Mouse (Mus musculus): ENCODE measurements around the gene Imp4. TPM values are rescaled to one million over a fixed set of nuclear protein-coding genes. Genes with fewer than 3 reads are reported as not detected.

Imp4 gene
- 89.4 and 102 TPM in 2 replicates for polyA plus RNA-seq (2014; fragmentation: Nextera tagmentation; extraction: Ambion mirVana)

GRCm38 (mm10) chr1:34439215-34439960 lies at the start of gene Imp4, which contains the start of gene Ccdc115:
Imp4 (plus strand) TSS chr1:34439851.
Ccdc115 (minus strand) TSS chr1:34439672.
- Histone ChIP-seq H3K36me3 (ENCODE audit: control insufficient read depth, insufficient read depth, low read length) (peaks cover 28% of the 10 kb centered on the region), H3K9ac (ENCODE audit: low read depth, low read length) (peak within 1 kb of the TSS; percentile 76), H3K4me3 (ENCODE audit: low read length) (peak within 1 kb of the TSS; percentile 75), H3K4me2 (replicated peaks; ENCODE audit: low read depth, low read length) (peak within 1 kb of the TSS; percentile 68), H3K4me1 (ENCODE audit: control insufficient read depth, insufficient read depth, low read length) (peaks cover 9% of the 10 kb centered on the region), H3K27me3 (ENCODE audit: control insufficient read depth, insufficient read depth, low read length) (no peaks in the 10 kb centered on the region), H3K27ac (ENCODE audit: low read depth, low read length) (peak within 1 kb of the TSS; percentile 62), H3K9me3 (ENCODE audit: control insufficient read depth, low read length) (no peaks in the 10 kb centered on the region)
- ATAC-seq (ENCODE audit: low FRiP score, low TSS enrichment): peak; percentile 95
- WGBS: under 1% methylated on average over 48 of the region's 48 CpGs

- WGBS: 90% methylated on average over 4 of the region's 4 CpGs
- Histone ChIP-seq H3K9me3 (ENCODE audit: control insufficient read depth, low read length) (no peaks in the 10 kb centered on the region), H3K27me3 (ENCODE audit: control insufficient read depth, insufficient read depth, low read length) (no peaks in the 10 kb centered on the region), H3K27ac (ENCODE audit: low read depth, low read length) (no peak overlapping the region), H3K4me1 (ENCODE audit: control insufficient read depth, insufficient read depth, low read length) (peaks cover 7% of the 10 kb centered on the region; the same call in 1 of the 2 replicates), H3K9ac (ENCODE audit: low read depth, low read length) (no peak overlapping the region), H3K4me2 (replicated peaks; ENCODE audit: low read depth, low read length) (no peak overlapping the region), H3K36me3 (ENCODE audit: control insufficient read depth, insufficient read depth, low read length) (no peaks in the 10 kb centered on the region), H3K4me3 (ENCODE audit: low read length) (no peak overlapping the region)
- no peak for ATAC-seq (ENCODE audit: low FRiP score, low TSS enrichment)
Observed at GRCm38 (mm10) chr1:34396321-34396720, 43.3 kb upstream of the Imp4 start.

- Histone ChIP-seq H3K27me3 (ENCODE audit: control insufficient read depth, insufficient read depth, low read length) (no peaks in the 10 kb centered on the region), H3K4me3 (ENCODE audit: low read length) (no peak overlapping the region), H3K9ac (ENCODE audit: low read depth, low read length) (no peak overlapping the region), H3K4me1 (ENCODE audit: control insufficient read depth, insufficient read depth, low read length) (peaks cover 14% of the 10 kb centered on the region; the same call in 1 of the 2 replicates), H3K9me3 (ENCODE audit: control insufficient read depth, low read length) (no peaks in the 10 kb centered on the region), H3K4me2 (replicated peaks; ENCODE audit: low read depth, low read length) (no peak overlapping the region), H3K27ac (ENCODE audit: low read depth, low read length) (no peak overlapping the region), H3K36me3 (ENCODE audit: control insufficient read depth, insufficient read depth, low read length) (no peaks in the 10 kb centered on the region)
- peak; percentile 41; the same call in 1 of the 2 replicates for ATAC-seq (ENCODE audit: low FRiP score, low TSS enrichment)
- 28% methylated on average over 11 of the region's 11 CpGs for WGBS
Observed at GRCm38 (mm10) chr1:34399182-34399953, 40.3 kb upstream of the Imp4 start.

GRCm38 (mm10) chr1:34428466-34428865 lies 11.2 kb upstream of the Imp4 start:
- H3K4me1 ChIP-seq (ENCODE audit: control insufficient read depth, insufficient read depth, low read length): no peaks in the 10 kb centered on the region
- H3K9me3 ChIP-seq (ENCODE audit: control insufficient read depth, low read length): peaks cover 44% of the 10 kb centered on the region
- 0 out of 2 replicates have a peak, but pooled peaks cover 3% of the 10 kb centered on the region for H3K36me3 ChIP-seq (ENCODE audit: control insufficient read depth, insufficient read depth, low read length)
- H3K9ac ChIP-seq (ENCODE audit: low read depth, low read length): no peak overlapping the region
- H3K4me3 ChIP-seq (ENCODE audit: low read length): no peak overlapping the region
- no peak overlapping the region for H3K27ac ChIP-seq (ENCODE audit: low read depth, low read length)
- no peak for ATAC-seq (ENCODE audit: low FRiP score, low TSS enrichment)
- H3K27me3 ChIP-seq (ENCODE audit: control insufficient read depth, insufficient read depth, low read length): no peaks in the 10 kb centered on the region
- H3K4me2 ChIP-seq (replicated peaks; ENCODE audit: low read depth, low read length): no peak overlapping the region
- 100% methylated on average over 2 of the region's 2 CpGs for WGBS

GRCm38 (mm10) chr1:34429281-34429680 lies 10.4 kb upstream of the Imp4 start:
- Histone ChIP-seq H3K9me3 (ENCODE audit: control insufficient read depth, low read length) (peaks cover 44% of the 10 kb centered on the region), H3K4me1 (ENCODE audit: control insufficient read depth, insufficient read depth, low read length) (peaks cover 3% of the 10 kb centered on the region; the same call in 1 of the 2 replicates)

GRCm38 (mm10) chr1:34430981-34431380 lies 8.7 kb upstream of the Imp4 start:
- H3K27me3 ChIP-seq (ENCODE audit: control insufficient read depth, insufficient read depth, low read length): no peaks in the 10 kb centered on the region
- no peak for ATAC-seq (ENCODE audit: low FRiP score, low TSS enrichment)
- no peak overlapping the region for H3K4me3 ChIP-seq (ENCODE audit: low read length)
- H3K9ac ChIP-seq (ENCODE audit: low read depth, low read length): no peak overlapping the region
- no peak overlapping the region for H3K27ac ChIP-seq (ENCODE audit: low read depth, low read length)
- H3K4me2 ChIP-seq (replicated peaks; ENCODE audit: low read depth, low read length): no peak overlapping the region
- 0 out of 2 replicates have a peak, but pooled peaks cover 3% of the 10 kb centered on the region for H3K36me3 ChIP-seq (ENCODE audit: control insufficient read depth, insufficient read depth, low read length)
- H3K4me1 ChIP-seq (ENCODE audit: control insufficient read depth, insufficient read depth, low read length): peaks cover 3% of the 10 kb centered on the region; the same call in 1 of the 2 replicates
- H3K9me3 ChIP-seq (ENCODE audit: control insufficient read depth, low read length): peaks cover 44% of the 10 kb centered on the region
- 92% methylated on average over 3 of the region's 3 CpGs for WGBS

More at GRCm38 (mm10) chr1:34429281-34429680, 10.4 kb upstream of the Imp4 start:
- Histone ChIP-seq H3K27me3 (ENCODE audit: control insufficient read depth, insufficient read depth, low read length) (no peaks in the 10 kb centered on the region), H3K27ac (ENCODE audit: low read depth, low read length) (no peak overlapping the region), H3K36me3 (ENCODE audit: control insufficient read depth, insufficient read depth, low read length) (0 out of 2 replicates have a peak, but pooled peaks cover 3% of the 10 kb centered on the region), H3K4me3 (ENCODE audit: low read length) (no peak overlapping the region), H3K9ac (ENCODE audit: low read depth, low read length) (no peak overlapping the region), H3K4me2 (replicated peaks; ENCODE audit: low read depth, low read length) (no peak overlapping the region)
- WGBS: 97% methylated on average over 4 of the region's 4 CpGs
- ATAC-seq (ENCODE audit: low FRiP score, low TSS enrichment): no peak

- 97% methylated on average over 9 of the region's 9 CpGs for whole genome bisulfite sequencing
- Histone ChIP-seq H3K36me3 (ENCODE audit: control insufficient read depth, insufficient read depth, low read length) (0 out of 2 replicates have a peak, but pooled peaks cover 3% of the 10 kb centered on the region), H3K9ac (ENCODE audit: low read depth, low read length) (no peak overlapping the region), H3K27ac (ENCODE audit: low read depth, low read length) (no peak overlapping the region), H3K4me3 (ENCODE audit: low read length) (no peak overlapping the region), H3K27me3 (ENCODE audit: control insufficient read depth, insufficient read depth, low read length) (no peaks in the 10 kb centered on the region), H3K4me2 (replicated peaks; ENCODE audit: low read depth, low read length) (no peak overlapping the region), H3K4me1 (ENCODE audit: control insufficient read depth, insufficient read depth, low read length) (peaks cover 3% of the 10 kb centered on the region; the same call in 1 of the 2 replicates), H3K9me3 (ENCODE audit: control insufficient read depth, low read length) (peaks cover 44% of the 10 kb centered on the region)
- no peak for ATAC-seq (ENCODE audit: low FRiP score, low TSS enrichment)
Observed at GRCm38 (mm10) chr1:34431431-34431830, 8.2 kb upstream of the Imp4 start.

- no peak for ATAC-seq (ENCODE audit: low FRiP score, low TSS enrichment)
- peak overlapping the region; percentile 60 for H3K9ac ChIP-seq (ENCODE audit: low read depth, low read length)
- WGBS: 58% methylated on average over 13 of the region's 13 CpGs
- no peaks in the 10 kb centered on the region for H3K27me3 ChIP-seq (ENCODE audit: control insufficient read depth, insufficient read depth, low read length)
- peak overlapping the region; percentile 63 for H3K4me2 ChIP-seq (replicated peaks; ENCODE audit: low read depth, low read length)
- H3K9me3 ChIP-seq (ENCODE audit: control insufficient read depth, low read length): peaks cover 41% of the 10 kb centered on the region
- no peak overlapping the region; the same call in 1 of the 2 replicates for H3K27ac ChIP-seq (ENCODE audit: low read depth, low read length)
- H3K36me3 ChIP-seq (ENCODE audit: control insufficient read depth, insufficient read depth, low read length): peaks cover 7% of the 10 kb centered on the region; the same call in 1 of the 2 replicates
- H3K4me1 ChIP-seq (ENCODE audit: control insufficient read depth, insufficient read depth, low read length): peaks cover 3% of the 10 kb centered on the region; the same call in 1 of the 2 replicates
- H3K4me3 ChIP-seq (ENCODE audit: low read length): peak overlapping the region; percentile 41
Observed at GRCm38 (mm10) chr1:34432411-34432775, 7.3 kb upstream of the Imp4 start.
